13 mouse cellular contexts compared by ENCODE assay signal in the genomic region with DNA sequence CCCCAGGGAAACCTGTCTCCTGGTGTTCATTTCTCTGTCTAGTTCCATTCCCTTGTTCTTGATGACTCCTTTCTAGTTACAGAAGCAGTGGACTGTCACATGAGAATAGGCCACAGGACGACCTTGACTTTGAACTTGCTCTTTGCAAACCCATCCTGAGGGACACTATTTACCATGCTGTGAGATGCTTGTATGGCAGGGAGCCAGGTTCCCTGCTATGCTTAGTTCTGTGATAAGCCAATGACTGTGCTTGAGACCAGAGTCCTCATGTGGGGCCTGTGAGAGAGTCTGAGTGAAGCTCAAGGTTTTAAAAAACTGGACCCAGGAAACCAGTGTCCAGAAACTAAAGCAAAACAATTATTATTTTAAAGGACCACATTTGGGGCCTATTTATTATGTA.
"Had no signal": no experiment of that assay in that cellular context is flagged by ENCODE, and none has a peak within 500 bp of the region (broad histone marks: within the 10 kb centered on the region; RNA-seq: fewer than 3 reads in every experiment).

No protein-coding gene starts in this region.

- H3K9me3 ChIP-seq: limb, embryonic 13.5 days; midbrain, embryonic 15.5 days; neural tube, embryonic 12.5 days had no signal

- H3K27me3 ChIP-seq: limb, embryonic 13.5 days; midbrain, embryonic 15.5 days; neural tube, embryonic 12.5 days had no signal

- H3K4me2 ChIP-seq: limb, embryonic 13.5 days; midbrain, embryonic 15.5 days; neural tube, embryonic 12.5 days had no signal

- H3K9ac ChIP-seq: limb, embryonic 13.5 days; midbrain, embryonic 15.5 days; neural tube, embryonic 12.5 days had no signal

- H3K4me1 ChIP-seq: midbrain, embryonic 15.5 days; neural tube, embryonic 12.5 days had no signal

- ATAC-seq: lung, postnatal 0 days; midbrain, embryonic 15.5 days had no signal

- H3K4me3 ChIP-seq: limb, embryonic 13.5 days; midbrain, embryonic 15.5 days; neural tube, embryonic 12.5 days had no signal

- DNase-seq: kidney, postnatal 14 days; left cerebral cortex, postnatal 4 days; lung, adult 2 months; lung, postnatal 36 days; retina, postnatal 1 day; right cerebral cortex, postnatal 4 days; spleen, adult 18-20 months; thymus, adult 18-20 months; thymus, postnatal 14 days had no signal

- H3K36me3 ChIP-seq: limb, embryonic 13.5 days; midbrain, embryonic 15.5 days; neural tube, embryonic 12.5 days had no signal

- H3K27ac ChIP-seq: limb, embryonic 13.5 days; midbrain, embryonic 15.5 days; neural tube, embryonic 12.5 days had no signal
